Comparison of ENCODE assay signal across 51 mouse cellular contexts in genomic region chr2:72986616-72987015, GRCm38 (mm10). TPM values are rescaled to one million over a fixed set of nuclear protein-coding genes. Genes with fewer than 3 reads are reported as not detected.
"Had no signal": no experiment of that assay in that cellular context is flagged by ENCODE, and none has a peak within 500 bp of the region (broad histone marks: within the 10 kb centered on the region; RNA-seq: fewer than 3 reads in every experiment).

Gene Gm11084, minus strand, starts transcription at chr2:72986716.

- H3K4me2 ChIP-seq: heart, embryonic 11.5 days; heart, embryonic 12.5 days; heart, embryonic 13.5 days; heart, embryonic 15.5 days; hindbrain, embryonic 12.5 days; hindbrain, embryonic 13.5 days; hindbrain, embryonic 14.5 days; hindbrain, embryonic 15.5 days; intestine, embryonic 15.5 days; kidney, embryonic 15.5 days had no signal

- DNase-seq: heart, postnatal 10 days; heart, postnatal 14 days; heart, postnatal 36 days; heart, postnatal 4 days; kidney, adult 11 months; kidney, adult 18-20 months; kidney, adult 2 months; kidney, adult 8-10 months; kidney, adult 9 months; kidney, postnatal 10 days; kidney, postnatal 14 days; kidney, postnatal 25 days; kidney, postnatal 36 days; kidney, postnatal 4 days; layer of hippocampus, adult 9-11 months; layer of hippocampus, postnatal 36 days had no signal

- H3K9me3 ChIP-seq: heart, embryonic 15.5 days; hindbrain, embryonic 12.5 days; hindbrain, embryonic 15.5 days; intestine, embryonic 15.5 days had no signal

- H3K27me3 ChIP-seq: heart, embryonic 12.5 days; heart, embryonic 13.5 days; heart, embryonic 15.5 days; hindbrain, embryonic 12.5 days; hindbrain, embryonic 13.5 days; hindbrain, embryonic 15.5 days; intestine, embryonic 15.5 days; kidney, embryonic 15.5 days had no signal

- H3K4me3 ChIP-seq: heart, embryonic 12.5 days; heart, embryonic 13.5 days; heart, embryonic 15.5 days; hindbrain, embryonic 10.5 days; hindbrain, embryonic 12.5 days; hindbrain, embryonic 13.5 days; hindbrain, embryonic 15.5 days; intestine, embryonic 15.5 days; kidney, embryonic 15.5 days; layer of hippocampus, adult 2 months; left cerebral cortex, adult 2 months had no signal

- H3K9ac ChIP-seq: heart, embryonic 12.5 days; heart, embryonic 13.5 days; heart, embryonic 15.5 days; hindbrain, embryonic 12.5 days; hindbrain, embryonic 13.5 days; hindbrain, embryonic 14.5 days; hindbrain, embryonic 15.5 days; intestine, embryonic 15.5 days; kidney, embryonic 15.5 days had no signal

- H3K27ac ChIP-seq: heart, embryonic 13.5 days; heart, embryonic 15.5 days; hindbrain, embryonic 10.5 days; hindbrain, embryonic 12.5 days; hindbrain, embryonic 13.5 days; hindbrain, embryonic 14.5 days; hindbrain, embryonic 15.5 days; intestine, embryonic 15.5 days; kidney, embryonic 15.5 days; kidney, postnatal 0 days; layer of hippocampus, adult 2 months; left cerebral cortex, adult 2 months had no signal

- H3K4me1 ChIP-seq: heart, embryonic 12.5 days had no signal

- H3K36me3 ChIP-seq: hindbrain, embryonic 12.5 days; hindbrain, embryonic 15.5 days had no signal

- ATAC-seq: hindbrain, embryonic 16.5 days; inflammation-experienced regulatory T-cells, adult 6 months; intestine, embryonic 15.5 days; intestine, embryonic 16.5 days; intestine, postnatal 0 days had no signal

RNA-seq across cellular contexts. Expression of gene Gm11084, which starts in this region (rescaled TPM):
- total RNA-seq: heart, postnatal 10 days; heart, postnatal 14 days; heart, postnatal 25 days; heart, postnatal 36 days; heart, postnatal 4 days; hematopoietic stem cell, adult 5-6 weeks; layer of hippocampus, adult 18-20 months; layer of hippocampus, adult 2 months; layer of hippocampus, adult 8-10 months; layer of hippocampus, postnatal 10 days; layer of hippocampus, postnatal 14 days; layer of hippocampus, postnatal 25 days; layer of hippocampus, postnatal 36 days; left cerebral cortex, adult 18-20 months; left cerebral cortex, adult 2 months; left cerebral cortex, adult 8-10 months had no signal
- polyA plus RNA-seq: heart, embryonic 11.5 days; heart, embryonic 12.5 days; heart, embryonic 13.5 days; heart, embryonic 14.5 days; heart, embryonic 15.5 days; heart, embryonic 16.5 days; heart, postnatal 0 days; hindbrain, embryonic 10.5 days; hindbrain, embryonic 11.5 days; hindbrain, embryonic 12.5 days; hindbrain, embryonic 13.5 days; hindbrain, embryonic 14.5 days; hindbrain, embryonic 15.5 days; hindbrain, embryonic 16.5 days; inflammation-experienced regulatory T-cells, adult 6 months; intestine, embryonic 14.5 days; intestine, embryonic 15.5 days; intestine, embryonic 16.5 days; intestine, postnatal 0 days; kidney, adult 2 months; kidney, embryonic 14.5 days; kidney, embryonic 15.5 days; kidney, embryonic 16.5 days; kidney, postnatal 0 days; large intestine, adult 2 months had no signal
